Mouse (Mus musculus) cerebellum, adult 11-12 months (tissue): ENCODE data around the gene Igfbp1.

Experiments
- DNase-seq: peaks from one replicate; pipeline ENCODE4 v3.0.0; 2022

Igfbp1 gene

DNA sequence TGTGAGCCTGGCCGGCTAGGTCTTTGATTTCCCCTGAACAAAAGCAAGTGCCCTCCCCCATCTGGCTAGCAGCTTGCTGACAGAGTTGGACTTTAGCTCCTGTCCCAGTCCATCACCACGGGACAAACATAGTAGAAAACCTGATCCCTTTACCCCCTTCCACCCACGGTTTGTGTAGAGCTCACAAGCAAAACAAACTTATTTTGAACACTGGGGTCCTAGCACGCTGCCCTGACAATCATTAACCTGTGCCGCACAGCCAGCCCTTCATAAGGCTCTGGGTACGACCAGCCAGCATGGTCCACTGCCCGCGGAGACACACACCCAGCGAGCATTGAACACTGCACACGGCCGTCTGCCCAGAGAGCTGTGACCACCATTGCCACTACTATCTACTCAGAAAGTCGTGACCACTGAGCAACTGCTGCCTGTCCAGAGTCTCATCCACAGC lies at the start of gene Igfbp1:
Gene Igfbp1 (plus strand): TSS at position 292 of the 451 bp plus-strand sequence.
- DNase-seq = no peak

DNA sequence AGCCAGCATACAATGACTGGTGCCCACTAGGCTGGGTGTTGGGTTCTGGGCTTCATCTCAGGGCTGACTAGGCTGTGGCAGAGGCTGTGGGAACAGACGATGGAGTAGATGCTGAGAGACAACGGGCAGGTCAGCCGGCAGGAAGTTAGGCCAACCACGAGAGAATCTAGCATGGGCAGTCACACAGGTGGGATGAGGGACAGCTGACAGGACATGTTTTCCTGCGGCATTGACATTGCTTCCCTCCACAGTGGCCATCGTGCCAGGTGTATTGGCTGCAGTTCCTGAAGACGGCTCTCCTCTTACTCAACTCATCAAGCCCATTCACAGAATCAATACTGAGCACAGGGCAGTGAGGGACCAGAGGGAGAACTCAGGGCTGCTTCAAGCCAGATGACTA lies 49.6 kb upstream of the Igfbp1 start:
- no peak for DNase-seq

DNA sequence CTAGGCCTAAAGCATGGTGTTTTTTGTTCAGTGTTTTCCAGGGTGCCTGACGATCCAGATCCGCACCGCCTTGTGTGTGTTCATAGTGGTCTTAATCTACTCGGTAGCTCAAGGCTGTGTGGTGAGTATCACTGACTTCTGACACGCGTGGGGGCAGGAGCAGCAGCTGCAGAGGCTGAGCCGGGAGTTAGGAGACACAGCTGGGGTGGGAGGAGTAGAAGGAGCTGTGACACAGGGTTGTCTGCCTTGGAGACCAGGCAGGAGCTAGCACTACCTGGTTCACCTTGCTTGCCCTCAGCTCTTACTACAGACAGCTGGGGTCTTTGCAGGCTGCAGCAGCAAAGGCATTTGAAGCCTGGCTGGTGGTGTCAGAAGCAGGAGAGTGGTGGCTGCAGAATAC lies 48.1 kb upstream of the Igfbp1 start:
- no peak for DNase-seq

DNA sequence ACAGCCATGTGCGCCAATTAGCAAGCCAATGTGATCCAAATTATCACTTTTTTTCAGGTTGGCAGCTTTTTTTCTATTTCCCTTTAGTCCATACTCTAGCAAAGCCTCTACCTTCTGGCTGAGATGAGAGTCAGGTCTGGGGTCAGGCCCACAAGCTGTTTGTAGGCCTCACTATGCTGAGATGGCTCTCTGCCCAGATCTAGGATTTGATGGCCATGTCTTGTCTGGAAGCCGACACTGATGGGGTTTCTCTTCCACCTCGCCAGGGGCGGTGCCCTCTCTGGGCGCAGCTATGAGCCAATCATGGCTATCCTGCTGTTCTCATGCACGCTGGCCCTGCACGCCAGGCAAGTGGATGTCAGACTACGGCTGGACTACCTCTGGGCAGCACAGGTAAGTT lies 47.1 kb upstream of the Igfbp1 start:
- peak; percentile 86 for DNase-seq

DNA sequence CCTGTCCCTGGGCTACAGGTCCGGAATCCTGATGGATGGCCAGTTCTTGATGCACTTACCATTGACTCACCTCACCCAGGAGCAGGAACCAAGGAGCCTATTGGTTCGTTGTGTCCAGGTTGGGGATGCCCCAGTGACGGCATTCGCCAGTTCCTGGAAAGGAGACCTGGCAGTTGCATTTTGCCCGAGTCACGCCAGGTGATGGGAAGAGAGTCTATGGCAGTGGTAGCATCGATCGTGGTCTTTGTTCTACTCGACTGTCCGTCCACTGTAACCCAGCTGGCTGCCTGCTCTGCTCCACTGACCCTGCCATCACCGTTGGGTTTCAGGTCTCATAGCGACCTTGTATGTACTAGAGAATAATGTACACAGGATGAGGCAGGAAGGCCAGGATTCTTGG lies 45.2 kb upstream of the Igfbp1 start:
- DNase-seq = no peak

DNA sequence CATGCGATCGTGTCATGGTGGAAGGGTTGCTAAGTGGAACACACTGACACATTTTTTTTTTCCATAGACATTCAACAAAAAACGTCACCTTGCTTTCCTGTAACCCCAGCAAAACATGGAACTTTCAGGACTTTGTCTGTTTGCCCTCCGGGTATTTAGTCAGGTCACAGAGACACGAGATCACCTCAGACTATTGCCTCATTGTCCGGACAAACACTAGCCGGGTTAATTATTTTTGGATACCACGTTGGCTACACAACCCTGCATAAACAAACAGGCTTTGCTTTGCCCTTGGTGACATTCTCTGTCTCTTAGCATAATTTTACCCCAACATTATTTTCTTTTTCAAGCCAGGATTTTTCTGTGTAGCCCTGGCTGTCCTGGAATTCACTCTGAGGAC lies 44.5 kb upstream of the Igfbp1 start:
- DNase-seq = no peak

DNA sequence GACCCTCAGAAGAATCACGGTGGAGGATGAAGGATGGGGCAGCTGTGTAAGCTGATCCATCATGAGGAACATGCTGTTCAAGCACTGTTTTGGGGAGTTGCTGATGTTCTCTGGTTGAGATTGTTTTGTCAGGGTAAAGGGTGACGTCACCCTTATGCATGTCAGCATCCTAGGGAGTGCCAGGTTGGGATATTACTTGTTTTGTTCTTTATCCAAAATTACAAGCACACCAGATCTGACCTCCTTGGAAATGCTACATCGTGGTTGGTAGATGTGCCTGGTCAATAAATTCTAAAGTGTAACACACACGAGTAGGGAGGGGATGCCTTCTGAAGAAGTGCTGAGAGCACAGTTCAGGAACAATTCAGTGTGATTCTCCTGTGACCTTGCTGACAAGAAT lies 41.2 kb upstream of the Igfbp1 start:
- no peak for DNase-seq

DNA sequence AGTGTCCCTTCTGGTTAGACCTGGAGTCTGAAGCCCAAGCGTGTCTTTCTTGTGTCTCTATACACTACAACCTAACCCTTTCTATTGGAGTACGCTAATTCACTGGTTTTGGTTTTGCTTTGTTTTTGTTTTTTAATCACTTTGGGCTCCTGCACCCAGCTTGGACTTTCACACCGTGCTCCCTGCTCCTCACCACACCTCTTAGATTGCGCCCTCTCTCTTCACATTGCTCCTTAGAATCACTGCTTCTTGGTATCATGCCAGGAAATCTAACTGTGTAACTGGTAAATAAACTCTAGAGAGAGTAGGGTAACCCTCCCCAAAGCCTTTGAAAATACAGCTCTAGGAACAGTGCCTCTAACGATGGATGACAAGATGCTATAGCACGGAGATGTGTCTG lies 39.4 kb upstream of the Igfbp1 start:
- DNase-seq = no peak

DNA sequence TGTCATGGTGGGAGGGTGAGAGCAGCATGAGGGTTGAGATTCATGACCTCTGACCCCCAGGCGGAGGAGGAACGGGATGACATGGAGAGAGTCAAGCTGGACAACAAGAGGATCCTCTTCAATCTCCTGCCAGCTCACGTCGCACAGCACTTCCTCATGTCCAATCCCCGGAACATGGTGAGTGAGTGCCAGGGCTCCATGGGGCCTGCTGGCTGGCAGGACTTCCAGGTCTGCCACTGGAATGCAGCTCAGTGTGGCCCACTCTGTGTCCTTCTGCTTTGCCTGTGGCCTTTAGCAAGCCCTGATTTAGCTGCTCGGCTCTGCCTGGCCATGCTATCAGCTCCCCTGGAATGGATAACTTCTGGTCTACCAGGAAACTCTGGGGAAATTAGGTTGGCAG lies 37.4 kb upstream of the Igfbp1 start:
- peak; percentile 74 for DNase-seq

DNA sequence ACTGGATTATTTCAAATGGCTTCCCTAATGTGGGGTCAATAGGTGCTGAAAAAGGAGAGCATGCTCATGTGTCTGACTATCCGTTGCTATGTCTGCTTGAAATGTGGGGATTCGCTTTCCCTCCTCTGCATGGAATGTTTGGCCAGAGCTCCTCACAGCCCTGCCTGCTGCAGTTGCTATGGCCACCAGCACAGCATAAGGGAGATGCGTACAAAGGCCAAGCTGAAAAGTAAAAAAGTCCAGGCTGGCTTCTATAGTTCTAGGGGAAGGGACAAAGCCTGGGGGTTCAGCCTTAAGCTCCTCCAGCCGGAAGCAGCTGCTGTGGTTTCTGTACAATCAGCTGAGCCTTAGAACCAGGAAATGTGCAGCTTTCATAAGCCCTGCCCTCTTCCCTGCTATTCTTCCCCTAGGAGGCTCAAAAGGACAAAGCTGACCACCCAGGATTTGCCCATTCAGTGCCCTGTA lies 36.9 kb upstream of the Igfbp1 start:
- DNase-seq = no peak

DNA sequence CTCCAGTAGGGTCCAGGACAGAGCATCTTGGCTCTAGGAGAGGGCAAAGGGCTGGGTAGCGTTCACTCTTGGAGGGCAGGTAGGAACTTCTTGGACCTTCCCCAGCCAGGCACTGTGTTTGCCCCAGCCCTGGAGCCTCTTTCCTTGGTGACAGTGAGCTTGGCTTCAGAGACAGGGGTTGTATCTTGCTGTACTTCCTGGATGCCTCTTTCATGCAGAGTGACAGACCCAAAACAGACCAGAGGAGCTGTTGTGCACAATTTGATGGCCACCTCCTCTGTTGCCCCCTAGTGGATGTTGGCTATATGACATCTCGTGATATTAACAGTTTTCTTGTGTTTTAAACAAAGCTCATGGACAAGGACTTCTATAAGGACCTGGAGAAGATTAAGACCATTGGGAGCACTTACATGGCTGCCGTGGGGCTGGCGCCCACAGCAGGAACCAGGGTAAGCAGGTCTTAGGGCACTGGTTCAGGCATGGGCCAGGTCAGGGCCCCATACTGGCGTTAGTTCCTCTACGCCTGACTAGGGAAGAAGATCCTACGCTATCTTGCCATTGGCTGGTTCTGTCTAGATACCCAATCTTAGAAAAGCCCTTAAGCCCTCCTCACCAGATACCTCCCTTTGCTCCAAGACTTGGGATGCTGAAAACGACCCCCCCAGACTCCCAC lies 35.9 kb upstream of the Igfbp1 start:
- DNase-seq = no peak

DNA sequence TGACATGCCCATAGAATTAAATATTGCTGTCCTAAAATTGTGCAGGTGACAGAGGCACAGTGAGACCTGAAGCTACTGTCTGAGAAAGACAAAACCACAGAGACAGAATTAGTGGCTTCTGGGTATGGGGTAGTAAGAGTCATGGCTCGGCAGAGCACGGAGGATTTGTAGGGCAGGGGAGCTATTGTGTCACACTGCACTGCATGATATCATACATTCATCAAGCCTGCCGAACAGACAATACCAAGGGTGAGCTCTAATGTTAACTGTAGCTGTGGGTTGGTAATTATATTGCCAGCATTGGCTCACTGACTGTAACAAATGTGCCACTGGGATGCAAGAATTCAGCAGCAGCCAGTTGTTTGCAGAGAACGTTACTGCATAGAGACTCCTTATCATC lies 33.2 kb upstream of the Igfbp1 start:
- DNase-seq = no peak

DNA sequence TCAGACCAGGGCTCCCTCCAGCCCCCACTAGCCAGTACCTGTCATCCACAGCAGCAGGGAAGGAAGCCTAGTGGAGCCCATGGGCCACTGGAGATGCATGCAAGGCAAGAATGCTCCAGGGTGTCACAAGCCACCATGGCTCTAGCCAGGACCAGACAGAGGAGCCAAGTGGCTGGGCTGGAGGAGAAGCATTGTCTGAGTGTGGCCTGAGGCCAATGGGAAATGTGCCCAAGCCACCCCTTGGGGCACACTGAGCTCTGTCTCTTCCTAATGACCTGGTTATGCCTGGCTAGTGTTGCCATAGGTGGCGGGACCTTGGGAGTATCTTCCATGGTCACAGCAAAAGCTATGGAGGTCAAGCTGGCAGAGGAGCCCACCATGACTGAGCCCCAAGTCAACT lies 27.9 kb upstream of the Igfbp1 start:
- peak; percentile 72 for DNase-seq

DNA sequence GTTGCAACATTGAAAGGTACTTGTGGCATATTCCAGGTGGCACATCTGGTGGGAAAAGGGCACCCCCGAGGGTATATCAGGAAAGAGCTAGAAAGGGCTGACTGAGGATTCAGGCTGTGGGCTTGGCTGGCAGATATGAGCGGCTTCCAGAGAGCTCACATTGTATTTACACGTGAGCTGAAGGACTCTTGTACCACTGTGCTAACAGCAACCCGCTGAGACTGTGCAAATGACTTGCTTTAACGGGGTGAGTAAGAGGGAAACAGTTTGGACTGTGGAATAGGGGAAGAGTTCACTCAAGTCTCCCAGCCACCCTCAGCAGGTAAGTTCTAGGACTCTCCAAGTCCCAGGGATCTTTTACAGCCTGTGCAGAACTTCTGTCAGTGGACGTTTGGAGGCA lies 23.9 kb upstream of the Igfbp1 start:
- no peak for DNase-seq

DNA sequence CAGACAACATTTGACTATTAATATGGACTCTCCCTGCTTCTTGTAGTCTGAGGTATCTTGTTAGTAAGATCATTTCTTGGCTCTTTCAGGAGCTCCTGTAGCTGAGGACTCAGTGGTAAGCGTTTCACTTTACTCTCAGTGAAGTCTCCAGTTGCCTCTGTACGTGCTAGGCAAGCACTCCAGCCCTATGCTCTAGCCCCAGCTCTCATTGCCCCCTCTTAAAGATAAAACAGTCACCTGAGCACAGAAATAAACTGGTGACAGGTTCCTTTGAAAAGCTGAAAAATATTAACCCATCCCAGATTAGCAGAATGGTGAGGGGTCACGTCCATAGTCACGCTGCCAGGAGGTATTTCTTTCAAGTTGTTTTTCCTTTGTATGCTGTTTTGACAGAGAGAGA lies 18.9 kb upstream of the Igfbp1 start:
- no peak for DNase-seq

DNA sequence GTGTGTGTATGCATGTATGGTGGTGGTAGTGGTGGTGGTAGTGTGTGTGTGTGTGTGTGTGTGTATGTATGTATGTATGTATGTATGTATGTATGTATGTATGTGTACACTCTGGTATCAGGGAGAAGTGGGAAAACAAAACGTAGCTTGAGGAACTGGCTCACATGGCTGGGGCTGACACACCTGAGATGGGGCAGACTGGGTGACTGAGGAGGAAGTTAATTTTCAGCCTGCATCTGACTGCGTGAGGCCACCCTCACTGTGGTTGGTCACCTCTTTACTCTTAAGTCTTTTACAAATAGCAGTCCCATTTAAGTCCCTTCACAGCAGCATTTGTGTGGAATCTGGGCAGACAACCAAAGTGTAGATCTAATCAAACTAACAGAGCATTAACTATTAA lies 18.3 kb upstream of the Igfbp1 start:
- no peak for DNase-seq

DNA sequence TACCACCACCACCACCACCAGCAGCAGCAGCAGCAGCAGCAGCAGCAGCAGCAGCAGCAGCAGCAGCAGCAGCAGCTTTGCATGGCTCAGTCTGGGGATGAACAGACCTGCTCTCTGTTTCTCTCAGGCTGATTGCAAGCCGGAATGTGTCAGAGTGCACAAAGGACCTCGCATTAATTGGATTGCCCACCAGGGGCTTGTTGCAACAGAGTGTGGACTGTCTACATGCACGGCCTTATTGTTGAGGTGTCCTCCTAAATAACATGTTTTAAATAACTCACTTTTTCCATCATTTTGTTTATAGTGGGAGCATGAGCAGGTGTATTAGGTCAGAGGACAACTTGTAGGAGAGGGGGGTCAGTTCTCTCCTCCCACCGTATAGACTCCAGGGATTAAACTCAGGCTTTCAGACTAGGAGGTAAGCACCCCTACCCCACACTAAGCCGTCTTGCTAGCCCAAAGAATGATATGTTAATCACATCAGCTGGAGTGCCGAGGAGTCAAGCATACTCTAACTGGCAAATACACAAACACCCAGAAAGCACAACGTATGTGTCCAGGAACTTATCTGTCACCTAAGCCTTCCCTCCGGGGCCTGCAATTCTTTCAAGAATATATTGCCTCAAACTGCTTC lies 15.1 kb upstream of the Igfbp1 start:
- DNase-seq = no peak

DNA sequence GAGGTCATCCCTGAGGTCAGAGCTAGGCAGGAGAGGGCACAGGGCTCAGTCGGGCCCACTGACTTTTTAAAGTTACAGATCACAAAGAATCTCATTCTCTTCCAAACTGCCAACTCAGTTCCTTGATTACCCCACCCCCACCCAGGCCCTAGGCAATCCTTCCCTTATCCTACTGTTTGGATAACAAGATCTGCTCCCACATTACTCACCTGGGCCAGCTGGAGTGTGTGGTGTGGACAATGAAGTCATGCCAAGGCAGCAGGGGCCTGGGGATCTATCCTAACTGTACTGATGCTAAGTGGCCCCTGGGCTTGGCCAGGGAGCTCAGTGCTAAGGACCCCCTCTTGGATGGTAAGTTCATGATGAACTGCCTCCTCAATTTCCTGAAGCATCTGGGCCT lies 13.2 kb upstream of the Igfbp1 start:
- DNase-seq = no peak

DNA sequence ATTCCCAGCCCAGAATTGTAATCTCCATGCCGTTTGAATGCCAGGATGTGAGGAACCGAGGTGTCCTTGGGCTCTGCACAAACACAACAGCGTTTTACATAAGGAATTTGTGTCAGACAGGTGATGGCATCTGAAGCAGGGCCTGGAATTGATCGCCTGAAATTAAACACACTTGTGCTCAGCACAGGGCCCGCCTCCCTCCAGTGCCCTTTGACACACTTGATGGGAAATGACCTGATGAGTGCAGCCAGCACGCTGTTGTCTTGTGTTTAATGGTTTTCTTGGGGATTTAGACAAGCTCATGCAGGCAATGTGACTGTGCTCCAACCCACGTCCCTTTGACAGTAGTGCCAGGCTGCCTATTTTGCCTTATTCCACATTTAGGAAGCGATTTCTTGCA lies 10.1 kb upstream of the Igfbp1 start:
- no peak for DNase-seq

DNA sequence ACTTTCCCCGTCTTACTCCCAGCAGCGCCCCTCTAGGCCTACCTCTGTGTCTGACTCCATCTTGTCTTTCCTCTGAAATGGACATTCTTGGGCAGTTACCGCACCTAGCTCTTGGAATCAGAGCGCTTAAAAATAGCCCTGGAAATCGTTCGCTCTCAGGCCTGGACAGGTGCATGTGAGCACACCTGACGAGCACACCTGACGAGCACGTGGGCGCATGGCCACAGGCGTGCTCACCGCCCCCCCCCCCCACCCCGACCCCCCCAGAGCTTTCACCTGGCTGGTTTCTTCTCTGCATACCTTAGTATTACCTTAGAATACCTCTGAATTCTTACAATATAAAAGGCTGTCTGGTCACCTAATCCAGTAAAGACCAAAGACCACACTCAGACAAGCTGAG lies 9.1 kb upstream of the Igfbp1 start, which contains the start of gene Gm11985:
Gene Gm11985 (minus strand): TSS at position 101 of the 400 bp plus-strand sequence.
- no peak for DNase-seq

DNA sequence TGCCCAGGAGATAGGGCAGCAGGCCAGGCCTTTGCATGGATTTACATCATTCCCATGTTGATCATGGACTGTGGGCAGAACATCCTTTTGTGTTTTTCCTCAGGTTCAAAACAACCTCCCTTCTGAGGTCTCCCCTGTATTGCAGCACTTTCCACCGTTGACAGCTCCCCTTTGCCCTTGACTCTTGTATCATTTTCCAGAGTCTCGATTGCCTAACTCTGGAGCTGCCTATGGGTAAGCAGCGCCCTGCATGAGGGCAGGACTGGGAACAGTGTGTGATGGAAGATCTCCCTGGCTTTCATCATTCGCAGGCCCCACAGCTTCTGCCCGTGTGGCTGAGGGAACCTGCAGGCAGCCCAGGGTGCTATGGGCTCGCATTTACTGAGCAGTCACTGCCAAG lies 4.9 kb upstream of the Igfbp1 start:
- DNase-seq = no peak

DNA sequence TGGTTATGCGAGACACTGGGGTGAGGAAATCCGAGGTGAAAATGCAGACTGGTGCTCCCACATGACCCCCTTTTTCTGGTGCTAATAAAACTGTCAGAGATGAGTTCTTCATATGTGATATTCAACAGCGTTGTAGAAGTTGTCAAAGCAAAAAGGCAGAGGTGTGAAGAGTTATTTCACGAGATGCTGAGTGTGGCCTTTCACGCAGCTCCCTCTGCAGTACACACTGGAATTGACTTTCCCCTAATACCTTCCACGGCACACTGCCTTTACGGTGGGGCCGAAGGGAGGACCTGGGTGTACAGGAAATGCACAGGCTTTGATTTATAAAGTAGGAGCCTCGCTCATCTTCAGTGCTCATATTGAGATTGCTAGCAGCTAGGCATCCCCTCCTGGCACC lies 4.4 kb upstream of the Igfbp1 start:
- no peak for DNase-seq

DNA sequence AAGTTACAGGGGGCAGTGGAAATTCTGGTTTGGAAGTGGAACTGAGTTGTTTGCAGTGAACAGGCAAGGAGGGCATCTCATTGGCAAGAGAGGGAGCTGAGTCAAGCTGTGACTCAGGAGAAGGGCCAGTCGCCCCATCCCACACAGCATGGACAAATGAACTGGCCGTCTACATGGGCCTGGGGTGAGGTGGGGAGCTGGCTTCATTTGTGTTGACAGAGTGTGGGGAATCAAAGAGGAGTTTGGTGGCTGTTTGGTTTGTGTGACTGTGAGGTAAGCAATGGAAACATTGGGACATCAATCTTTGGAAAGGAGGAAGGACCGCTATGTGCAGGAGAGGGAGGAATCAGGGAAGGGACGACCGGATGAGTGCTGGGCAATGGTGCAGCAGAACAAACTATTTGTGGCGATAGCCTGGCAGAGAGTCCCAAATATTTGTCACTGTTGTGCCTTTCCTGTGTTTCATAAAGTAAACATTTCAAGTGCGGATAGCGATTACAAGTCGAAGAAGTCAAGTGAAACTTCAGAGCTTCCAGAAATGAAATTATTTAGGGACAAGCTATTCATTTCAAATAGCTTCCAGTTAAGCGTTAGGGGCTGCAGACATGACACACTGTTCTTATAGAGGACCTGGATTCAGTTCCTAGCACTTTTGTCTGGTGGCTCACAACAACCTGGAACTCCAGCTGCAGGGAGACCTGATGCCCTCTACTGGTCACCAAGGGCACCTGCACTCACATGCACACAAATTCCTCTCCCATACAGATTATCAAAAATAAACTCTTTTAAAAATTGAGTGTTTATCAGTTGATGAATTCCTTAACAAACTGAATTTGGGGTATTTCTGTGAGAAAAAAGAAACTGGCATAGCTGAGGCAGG lies 2.9 kb upstream of the Igfbp1 start:
- DNase-seq = no peak

DNA sequence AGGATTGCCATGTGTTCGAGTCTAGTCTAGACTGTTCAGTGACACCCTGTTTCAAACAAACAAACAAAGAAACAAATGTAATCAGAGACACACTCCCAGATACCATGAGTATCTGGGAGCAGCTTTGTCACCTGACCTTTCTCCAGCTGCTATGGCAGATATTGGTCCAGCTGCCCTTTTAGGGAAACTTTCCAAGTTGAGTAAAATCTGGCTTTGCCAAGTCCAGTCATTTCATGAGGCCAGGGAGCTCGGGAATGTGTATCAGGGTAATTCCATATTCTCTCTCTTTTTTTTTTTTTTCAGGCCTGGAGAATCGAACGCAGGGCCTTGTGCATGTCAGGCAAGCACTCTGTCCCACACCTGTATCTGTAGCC lies 2.3 kb upstream of the Igfbp1 start:
- DNase-seq = no peak
